Mouse (Mus musculus): ENCODE data around the gene Itga5. TPM values are rescaled to one million over a fixed set of nuclear protein-coding genes. Genes with fewer than 3 reads are reported as not detected.

Itga5 gene
- polyA plus RNA-seq, 1 experiment from 2014 or later, result 22.0 TPM

DNA sequence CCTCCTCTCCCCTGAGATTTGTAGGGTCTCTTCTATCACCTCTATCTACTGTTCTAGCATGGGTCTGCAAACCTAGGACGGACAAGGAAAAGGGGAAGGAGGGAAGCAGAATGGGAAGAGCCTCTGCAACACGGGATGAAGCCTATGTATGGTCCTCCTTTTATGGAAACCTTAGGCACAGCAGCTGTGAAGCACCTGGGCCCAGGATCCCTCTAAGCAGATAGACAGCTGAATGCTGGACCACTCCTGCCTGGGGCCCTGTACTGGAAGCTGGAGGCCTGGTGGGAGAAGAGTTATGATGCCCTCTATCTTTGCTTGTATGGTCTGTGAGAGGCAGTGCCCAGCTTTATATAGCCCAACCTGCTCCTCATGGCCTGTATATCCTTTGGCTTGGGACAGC, 66.0 kb downstream of the Itga5 start:
- DNase-seq (ENCODE audit: low spot score) (no peak), ATAC-seq (replicated peaks; ENCODE audit: low FRiP score) (no peak; the same call in 1 of the 2 replicates)
- Histone ChIP-seq H3K4me2 (ENCODE audit: low read depth, low read length, severe bottlenecking) (peak overlapping the region; percentile 56), H3K27me3 (ENCODE audit: control insufficient read depth, insufficient read depth, low read length) (no peaks in the 10 kb centered on the region), H3K9me3 (ENCODE audit: control insufficient read depth, low read length) (no peaks in the 10 kb centered on the region), H3K4me3 (ENCODE audit: low read depth, low read length) (no peak overlapping the region), H3K4me1 (replicated peaks; ENCODE audit: control insufficient read depth, insufficient read depth, low read length) (peaks cover 69% of the 10 kb centered on the region), H3K27ac (ENCODE audit: low read depth, low read length) (peak overlapping the region; percentile 99), H3K9ac (ENCODE audit: low read length) (peak overlapping the region; percentile 60), H3K36me3 (ENCODE audit: control insufficient read depth, insufficient read depth, low read length) (no peaks in the 10 kb centered on the region)
- 4% methylated on average over 2 of the region's 2 CpGs for WGBS

DNA sequence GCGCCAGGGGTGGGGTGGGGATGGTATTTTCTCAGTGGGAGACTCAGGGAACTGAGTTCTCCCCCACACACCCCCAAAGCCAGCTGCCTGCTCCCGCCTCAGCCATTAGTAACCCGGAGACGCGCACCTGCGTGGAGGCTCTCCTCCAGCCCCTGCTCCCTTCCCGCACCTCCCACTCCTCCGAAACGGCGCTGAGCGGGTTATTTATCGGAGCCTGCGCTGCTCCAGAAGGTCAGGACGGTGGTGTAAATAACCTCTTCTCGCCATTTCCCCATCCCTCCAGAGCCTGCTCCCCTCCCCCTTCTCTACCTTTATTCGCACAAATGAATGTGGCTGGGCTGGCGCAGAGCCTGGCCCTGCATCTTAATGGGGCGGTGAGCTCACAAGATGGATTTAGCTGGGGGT, 66.5 kb downstream of the Itga5 start:
- H3K9ac ChIP-seq (ENCODE audit: low read length), result peak overlapping the region; percentile 60
- WGBS, result 1% methylated on average over 18 of the region's 18 CpGs
- no peaks in the 10 kb centered on the region for H3K36me3 ChIP-seq (ENCODE audit: control insufficient read depth, insufficient read depth, low read length)
- peak overlapping the region; percentile 56 for H3K4me2 ChIP-seq (ENCODE audit: low read depth, low read length, severe bottlenecking)
- ATAC-seq (replicated peaks; ENCODE audit: low FRiP score), result peak; percentile 70
- H3K4me1 ChIP-seq (replicated peaks; ENCODE audit: control insufficient read depth, insufficient read depth, low read length), result peaks cover 71% of the 10 kb centered on the region
- no peaks in the 10 kb centered on the region for H3K9me3 ChIP-seq (ENCODE audit: control insufficient read depth, low read length)
- peak overlapping the region; percentile 99 for H3K27ac ChIP-seq (ENCODE audit: low read depth, low read length)
- no peaks in the 10 kb centered on the region for H3K27me3 ChIP-seq (ENCODE audit: control insufficient read depth, insufficient read depth, low read length)
- H3K4me3 ChIP-seq (ENCODE audit: low read depth, low read length), result peak overlapping the region; percentile 7
- DNase-seq (ENCODE audit: low spot score), result peak; percentile 85

DNA sequence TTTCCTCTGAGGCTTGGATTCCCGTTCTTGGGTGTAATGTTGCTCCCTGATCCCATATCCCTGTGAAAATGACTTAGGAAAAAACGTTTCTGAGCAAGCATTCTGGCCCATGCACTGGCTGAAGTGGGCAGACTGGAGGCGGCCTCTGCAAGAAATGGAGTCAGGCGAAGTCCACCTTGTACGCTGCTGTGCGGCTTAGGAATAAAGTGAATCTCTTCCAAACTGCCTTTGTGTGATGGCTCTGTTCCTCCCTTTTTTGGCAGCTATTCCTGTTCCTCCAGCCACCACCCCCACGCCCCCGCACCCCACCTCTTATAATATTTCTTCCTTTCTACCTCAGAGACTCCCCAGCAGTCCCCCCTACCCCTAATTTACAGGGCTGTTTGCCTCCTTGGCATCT, 66.9 kb downstream of the Itga5 start:
- Histone ChIP-seq H3K9ac (ENCODE audit: low read length) (peak overlapping the region; percentile 60), H3K9me3 (ENCODE audit: control insufficient read depth, low read length) (no peaks in the 10 kb centered on the region), H3K27ac (ENCODE audit: low read depth, low read length) (peak overlapping the region; percentile 99), H3K36me3 (ENCODE audit: control insufficient read depth, insufficient read depth, low read length) (no peaks in the 10 kb centered on the region), H3K27me3 (ENCODE audit: control insufficient read depth, insufficient read depth, low read length) (no peaks in the 10 kb centered on the region), H3K4me1 (replicated peaks; ENCODE audit: control insufficient read depth, insufficient read depth, low read length) (peaks cover 70% of the 10 kb centered on the region), H3K4me2 (ENCODE audit: low read depth, low read length, severe bottlenecking) (peak overlapping the region; percentile 56), H3K4me3 (ENCODE audit: low read depth, low read length) (peak overlapping the region; percentile 7; the same call in 1 of the 2 replicates)
- 28% methylated on average over 8 of the region's 8 CpGs for WGBS
- ATAC-seq (replicated peaks; ENCODE audit: low FRiP score) (peak; percentile 11), DNase-seq (ENCODE audit: low spot score) (no peak)

DNA sequence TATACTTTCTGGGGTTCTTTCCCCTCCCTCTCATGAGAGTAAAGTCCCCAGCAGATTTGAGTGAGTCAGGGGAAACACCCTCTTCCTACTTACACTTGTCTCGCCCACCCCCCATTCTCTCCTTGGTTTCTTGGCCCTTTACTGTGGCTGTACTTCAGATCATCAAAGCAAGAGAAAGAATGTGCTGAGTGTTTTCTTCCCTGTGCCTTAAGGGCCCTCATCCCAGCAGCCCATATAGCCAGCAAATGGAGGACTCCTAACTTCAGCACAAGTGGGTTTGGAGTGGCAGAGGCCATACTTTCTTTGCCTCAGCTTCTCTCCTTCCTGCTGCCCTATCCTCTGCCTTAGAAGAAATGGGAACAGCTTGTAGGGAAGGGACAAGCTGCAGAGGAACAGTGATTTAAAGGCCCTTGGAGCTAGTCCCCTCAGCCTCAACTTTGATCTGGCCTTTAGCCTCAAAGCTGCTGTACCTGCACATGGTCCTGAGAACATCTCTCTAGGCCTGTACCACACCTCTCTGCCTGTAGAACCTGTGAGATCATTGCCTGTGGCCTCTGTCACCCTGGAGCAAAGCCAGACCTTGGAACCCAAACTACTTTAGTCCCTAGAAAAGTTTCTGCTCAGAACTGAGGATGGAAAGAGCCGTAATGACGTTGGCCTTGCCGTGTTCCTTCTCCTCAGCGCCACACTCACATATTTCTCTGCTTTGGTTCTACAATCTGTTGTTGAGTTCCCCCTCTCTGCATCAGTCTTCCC, 67.5 kb downstream of the Itga5 start:
- peak overlapping the region; percentile 56 for H3K4me2 ChIP-seq (ENCODE audit: low read depth, low read length, severe bottlenecking)

DNA sequence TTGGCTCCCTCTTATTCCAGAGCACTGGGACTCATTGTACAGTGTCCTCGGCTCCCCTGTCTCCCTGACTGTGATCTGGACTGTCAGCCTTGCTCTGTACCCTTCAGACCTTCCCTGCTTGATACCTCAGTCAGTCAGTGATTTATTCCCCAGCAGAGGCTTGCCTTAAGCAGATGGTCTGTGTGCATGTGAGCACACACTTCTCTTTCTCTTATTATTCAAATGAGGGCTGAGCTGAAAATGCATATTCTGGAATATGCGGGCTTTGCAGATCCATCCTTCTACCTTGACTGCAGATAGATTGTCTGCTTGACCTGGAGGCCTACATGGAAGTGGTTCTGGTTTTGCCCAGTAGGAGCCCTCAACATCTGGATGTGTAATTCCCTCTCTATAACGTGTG, 68.5 kb downstream of the Itga5 start:
- Histone ChIP-seq H3K4me2 (ENCODE audit: low read depth, low read length, severe bottlenecking) (no peak overlapping the region), H3K4me1 (replicated peaks; ENCODE audit: control insufficient read depth, insufficient read depth, low read length) (peaks cover 55% of the 10 kb centered on the region), H3K27ac (ENCODE audit: low read depth, low read length) (peak overlapping the region; percentile 99), H3K36me3 (ENCODE audit: control insufficient read depth, insufficient read depth, low read length) (no peaks in the 10 kb centered on the region; the same call in 1 of the 2 replicates), H3K4me3 (ENCODE audit: low read depth, low read length) (no peak overlapping the region), H3K9me3 (ENCODE audit: control insufficient read depth, low read length) (no peaks in the 10 kb centered on the region), H3K27me3 (ENCODE audit: control insufficient read depth, insufficient read depth, low read length) (no peaks in the 10 kb centered on the region), H3K9ac (ENCODE audit: low read length) (no peak overlapping the region)
- no peak for DNase-seq (ENCODE audit: low spot score)
- no peak for ATAC-seq (replicated peaks; ENCODE audit: low FRiP score)
- WGBS, result 75% methylated on average over 3 of the region's 3 CpGs

More for the DNA sequence above, 67.5 kb downstream of the Itga5 start:
- Histone ChIP-seq H3K9ac (ENCODE audit: low read length) (peak overlapping the region; percentile 60), H3K27ac (ENCODE audit: low read depth, low read length) (peak overlapping the region; percentile 99), H3K27me3 (ENCODE audit: control insufficient read depth, insufficient read depth, low read length) (no peaks in the 10 kb centered on the region), H3K36me3 (ENCODE audit: control insufficient read depth, insufficient read depth, low read length) (no peaks in the 10 kb centered on the region), H3K9me3 (ENCODE audit: control insufficient read depth, low read length) (no peaks in the 10 kb centered on the region), H3K4me3 (ENCODE audit: low read depth, low read length) (no peak overlapping the region), H3K4me1 (replicated peaks; ENCODE audit: control insufficient read depth, insufficient read depth, low read length) (peaks cover 64% of the 10 kb centered on the region)
- no peak for DNase-seq (ENCODE audit: low spot score)
- 76% methylated on average over 5 of the region's 5 CpGs for WGBS
- no peak for ATAC-seq (replicated peaks; ENCODE audit: low FRiP score)

DNA sequence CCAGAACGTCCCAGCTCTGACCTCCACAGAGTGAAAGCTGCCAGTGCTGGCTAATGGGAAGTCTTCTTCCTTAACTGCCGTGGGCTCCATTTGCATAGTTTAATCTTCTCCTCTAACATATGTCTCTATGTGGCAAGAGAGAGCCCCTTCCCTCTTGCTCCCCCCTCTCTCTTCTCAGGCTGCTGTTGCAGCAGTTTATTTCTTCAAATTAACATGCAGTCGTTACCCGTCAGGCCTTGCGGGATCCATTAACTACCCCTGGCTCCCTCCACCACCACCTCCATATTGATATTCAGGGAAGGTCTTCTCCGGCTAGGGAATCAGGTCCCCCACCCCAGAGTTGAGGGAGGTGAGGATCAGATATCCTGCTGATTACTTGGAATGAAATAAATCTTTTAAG, 69.2 kb downstream of the Itga5 start:
- no peak for DNase-seq (ENCODE audit: low spot score)
- no peaks in the 10 kb centered on the region; the same call in none of the 2 replicates for H3K36me3 ChIP-seq (ENCODE audit: control insufficient read depth, insufficient read depth, low read length)
- peaks cover 48% of the 10 kb centered on the region for H3K4me1 ChIP-seq (replicated peaks; ENCODE audit: control insufficient read depth, insufficient read depth, low read length)
- H3K9me3 ChIP-seq (ENCODE audit: control insufficient read depth, low read length), result no peaks in the 10 kb centered on the region
- no peak overlapping the region for H3K9ac ChIP-seq (ENCODE audit: low read length)
- H3K4me3 ChIP-seq (ENCODE audit: low read depth, low read length), result no peak overlapping the region
- WGBS, result 61% methylated on average over 6 of the region's 6 CpGs
- H3K27ac ChIP-seq (ENCODE audit: low read depth, low read length), result 0 out of 2 replicates have a peak overlapping the region, but pooled peaks have one; percentile 54
- ATAC-seq (replicated peaks; ENCODE audit: low FRiP score), result no peak
- H3K27me3 ChIP-seq (ENCODE audit: control insufficient read depth, insufficient read depth, low read length), result no peaks in the 10 kb centered on the region
- no peak overlapping the region for H3K4me2 ChIP-seq (ENCODE audit: low read depth, low read length, severe bottlenecking)

DNA sequence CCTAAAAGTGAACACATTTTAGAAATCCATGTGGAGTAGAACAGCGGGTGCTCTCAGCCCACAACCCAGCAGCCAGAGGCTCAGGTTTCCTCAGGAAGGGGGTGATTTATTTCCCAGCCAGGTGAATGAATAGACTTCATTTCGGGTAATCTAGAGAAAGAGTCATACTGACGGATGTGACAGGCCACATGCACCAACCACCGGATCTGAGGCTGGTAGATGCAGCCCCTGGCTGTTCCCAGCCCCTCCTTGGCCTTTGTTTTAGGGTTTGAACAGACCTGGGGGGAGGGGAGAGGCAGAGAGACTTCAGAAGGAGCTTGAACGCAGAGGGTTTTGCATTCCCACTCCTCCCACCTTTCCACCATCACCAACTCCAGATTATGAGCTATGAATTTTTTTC, 70.7 kb downstream of the Itga5 start:
- Histone ChIP-seq H3K36me3 (ENCODE audit: control insufficient read depth, insufficient read depth, low read length) (peaks cover 5% of the 10 kb centered on the region), H3K9ac (ENCODE audit: low read length) (peak overlapping the region; percentile 18), H3K27me3 (ENCODE audit: control insufficient read depth, insufficient read depth, low read length) (no peaks in the 10 kb centered on the region), H3K9me3 (ENCODE audit: control insufficient read depth, low read length) (no peaks in the 10 kb centered on the region), H3K4me3 (ENCODE audit: low read depth, low read length) (no peak overlapping the region), H3K4me1 (replicated peaks; ENCODE audit: control insufficient read depth, insufficient read depth, low read length) (peaks cover 35% of the 10 kb centered on the region), H3K4me2 (ENCODE audit: low read depth, low read length, severe bottlenecking) (no peak overlapping the region), H3K27ac (ENCODE audit: low read depth, low read length) (peak overlapping the region; percentile 55)
- WGBS, result 6% methylated on average over 5 of the region's 5 CpGs
- DNase-seq (ENCODE audit: low spot score) (peak; percentile 65), ATAC-seq (replicated peaks; ENCODE audit: low FRiP score) (no peak)

DNA sequence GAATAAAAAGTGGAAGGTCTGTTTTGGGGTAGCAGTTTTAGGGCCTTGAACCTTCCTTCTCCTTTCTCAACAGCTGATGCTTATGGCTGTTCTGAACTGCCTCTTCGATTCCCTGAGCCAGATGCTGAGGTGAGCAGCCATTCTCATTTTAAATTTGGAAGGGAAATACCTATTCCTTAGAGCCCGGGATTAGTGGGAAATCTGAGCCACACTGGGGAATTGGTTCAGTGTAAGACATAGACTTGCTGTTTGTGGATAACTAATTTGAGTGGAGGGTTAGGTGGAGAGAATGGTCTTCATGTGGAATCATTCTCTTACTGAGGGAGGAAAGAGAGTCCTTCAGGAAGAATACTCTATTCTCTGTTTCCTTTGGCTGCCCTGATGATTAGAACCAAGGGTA, 71.9 kb downstream of the Itga5 start:
- Histone ChIP-seq H3K9ac (ENCODE audit: low read length) (no peak overlapping the region), H3K36me3 (ENCODE audit: control insufficient read depth, insufficient read depth, low read length) (peaks cover 6% of the 10 kb centered on the region), H3K27me3 (ENCODE audit: control insufficient read depth, insufficient read depth, low read length) (no peaks in the 10 kb centered on the region), H3K4me3 (ENCODE audit: low read depth, low read length) (no peak overlapping the region), H3K4me1 (replicated peaks; ENCODE audit: control insufficient read depth, insufficient read depth, low read length) (peaks cover 26% of the 10 kb centered on the region), H3K9me3 (ENCODE audit: control insufficient read depth, low read length) (no peaks in the 10 kb centered on the region), H3K4me2 (ENCODE audit: low read depth, low read length, severe bottlenecking) (no peak overlapping the region), H3K27ac (ENCODE audit: low read depth, low read length) (no peak overlapping the region)
- DNase-seq (ENCODE audit: low spot score) (no peak), ATAC-seq (replicated peaks; ENCODE audit: low FRiP score) (no peak)
- WGBS, result 80% methylated on average over 2 of the region's 2 CpGs

Measured in forebrain, embryonic 11.5 days (tissue).